Mouse (Mus musculus): Measurements from ENCODE around the gene Sox2.

The Sox2 gene

DNA sequence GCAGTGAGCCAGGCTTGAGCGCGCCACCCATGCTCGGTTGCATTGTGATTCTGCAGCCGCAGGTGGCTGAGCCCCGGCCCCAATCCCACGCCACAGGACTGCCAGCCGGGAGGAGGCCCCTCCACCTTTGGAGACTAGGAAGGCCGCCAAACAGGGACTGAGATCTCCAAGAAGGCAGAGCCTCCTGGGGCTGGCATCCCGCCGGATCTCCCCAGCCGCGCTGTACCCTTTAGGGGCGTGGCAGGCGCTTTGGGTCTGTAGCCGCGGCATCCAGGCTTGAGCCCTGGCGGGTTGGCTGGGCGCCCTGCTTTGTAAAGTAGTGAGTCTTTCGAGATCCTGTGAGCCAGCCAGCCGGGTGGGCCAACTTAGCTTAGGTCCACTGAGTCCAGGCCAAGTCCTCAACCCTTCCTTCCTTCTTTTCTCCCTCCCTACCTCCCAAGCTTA lies 7.7 kb upstream of the Sox2 start:
- no peak for ATAC-seq (ENCODE audit: insufficient number of reproducible peaks, low FRiP score, low TSS enrichment)

DNA sequence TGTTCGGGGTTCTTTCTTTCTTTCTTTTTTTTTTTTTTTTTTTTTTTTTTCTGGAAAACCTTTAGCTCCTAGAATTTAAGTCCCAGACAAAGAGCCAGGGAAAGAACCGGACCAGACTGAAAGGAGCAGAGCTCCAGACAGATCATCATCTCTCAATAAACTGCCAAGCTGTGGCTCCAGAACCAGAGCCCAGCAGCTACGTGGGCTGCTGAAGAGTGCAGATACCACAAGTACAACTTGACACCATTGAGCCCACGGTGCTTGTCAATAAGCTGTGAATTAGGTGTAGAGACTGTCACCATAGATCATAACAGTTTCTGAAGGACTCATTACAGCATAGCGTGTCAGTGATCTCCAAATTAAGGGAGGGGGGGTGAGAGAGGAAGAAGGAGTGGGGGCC lies 7.1 kb upstream of the Sox2 start:
- no peak for ATAC-seq (ENCODE audit: insufficient number of reproducible peaks, low FRiP score, low TSS enrichment)

DNA sequence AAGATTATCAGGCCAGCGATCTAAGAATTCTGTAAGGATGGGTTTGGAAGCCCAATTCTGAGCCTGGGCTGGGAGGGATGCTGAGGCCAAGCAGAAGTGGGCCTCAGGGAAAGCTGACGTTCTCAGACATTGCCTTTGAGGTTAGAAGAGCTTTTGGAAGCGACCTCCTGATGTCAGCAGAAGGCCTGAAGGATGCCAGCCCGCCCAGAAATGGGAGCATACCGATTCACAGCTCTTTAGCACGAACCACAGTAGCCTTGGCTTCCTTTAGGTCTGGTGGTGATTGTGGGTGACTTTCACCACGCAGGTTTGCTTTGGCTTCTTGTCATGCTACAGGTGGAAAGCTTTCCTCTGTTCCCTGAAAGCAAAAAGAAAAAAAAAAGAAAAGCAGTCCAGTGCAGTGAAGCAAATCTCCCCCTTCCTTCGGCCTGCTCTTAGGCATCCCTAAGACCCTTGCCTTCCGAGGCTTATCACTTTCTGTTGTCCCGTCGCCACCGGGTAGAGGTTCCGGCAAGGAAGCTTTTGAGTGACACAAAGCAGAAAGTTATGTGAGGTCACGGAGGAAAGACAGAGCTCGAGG lies 6.6 kb upstream of the Sox2 start:
- no peak for ATAC-seq (ENCODE audit: insufficient number of reproducible peaks, low FRiP score, low TSS enrichment)

DNA sequence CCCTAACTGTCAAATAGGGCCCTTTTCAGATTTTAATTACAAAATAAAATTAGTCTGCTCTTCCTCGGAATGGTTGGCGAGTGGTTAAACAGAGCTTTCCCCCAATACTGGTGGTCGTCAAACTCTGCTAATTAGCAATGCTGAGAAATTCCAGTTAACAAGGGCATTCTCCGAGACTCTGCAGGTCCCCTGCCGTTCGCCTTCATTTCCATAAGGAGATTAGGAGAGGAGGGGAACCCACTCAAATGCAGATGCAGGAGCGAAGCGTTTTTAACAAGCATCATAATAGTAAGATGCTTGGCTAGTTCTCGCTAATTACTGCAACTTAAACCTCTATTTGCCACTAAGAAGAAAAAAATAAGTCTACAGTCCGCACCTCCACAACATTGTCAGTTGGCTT lies 4.0 kb upstream of the Sox2 start:
- ATAC-seq (ENCODE audit: insufficient number of reproducible peaks, low FRiP score, low TSS enrichment) = no peak

DNA sequence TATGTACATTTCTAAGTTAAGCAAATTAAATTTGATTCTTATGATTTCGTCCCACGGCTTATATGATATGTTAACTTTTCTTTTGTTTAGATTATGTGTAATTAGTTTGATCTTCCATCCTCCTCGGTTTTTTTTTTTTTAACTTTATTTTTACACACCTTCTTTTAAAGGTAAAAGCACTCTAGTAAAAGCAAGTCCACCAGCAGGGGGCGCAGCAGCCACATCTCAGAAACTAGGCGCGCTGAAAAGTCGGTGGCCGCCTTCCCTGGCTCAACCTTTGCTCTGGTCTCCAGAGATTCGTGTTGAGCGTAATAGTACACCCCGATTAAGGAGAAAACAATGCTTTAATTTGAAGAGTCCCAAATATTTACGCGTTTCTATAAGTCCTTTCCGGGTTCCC lies 2.5 kb upstream of the Sox2 start:
- ATAC-seq (ENCODE audit: insufficient number of reproducible peaks, low FRiP score, low TSS enrichment) = no peak

DNA sequence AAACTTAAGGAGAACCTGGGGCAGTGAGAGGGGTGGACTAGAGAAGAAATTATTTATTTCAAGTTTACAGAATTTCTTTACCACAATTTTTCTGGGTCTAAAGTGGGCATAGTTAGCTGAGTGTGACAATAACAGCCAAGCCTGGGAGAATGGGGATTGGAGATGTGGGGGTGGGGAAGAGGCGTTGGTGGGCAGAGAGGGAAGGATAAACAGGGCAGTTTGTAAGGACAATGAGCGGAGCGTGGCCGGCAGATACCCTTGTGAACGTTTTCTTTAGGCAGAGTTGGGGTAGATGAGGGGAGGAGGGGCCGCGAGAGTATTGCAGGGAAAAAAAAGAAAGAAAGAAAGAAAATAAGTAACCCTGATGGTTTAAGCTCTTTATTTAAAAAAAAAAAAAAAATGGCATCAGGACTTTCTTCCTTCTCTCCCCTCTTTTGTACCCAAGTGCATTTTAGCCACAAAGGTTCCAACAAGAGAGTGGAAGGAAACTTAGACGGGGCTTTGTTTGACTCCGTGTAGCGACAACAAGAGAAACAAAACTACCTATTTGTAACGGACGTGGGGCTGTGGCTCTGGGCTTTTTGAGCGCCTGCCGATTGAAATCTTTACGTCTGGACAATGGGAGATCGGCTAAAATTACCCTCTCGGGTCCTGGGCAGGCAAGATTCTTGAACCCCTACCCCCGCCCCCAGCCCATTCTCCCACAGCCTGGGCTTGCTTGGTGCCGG lies 1.9 kb upstream of the Sox2 start:
- ATAC-seq (ENCODE audit: insufficient number of reproducible peaks, low FRiP score, low TSS enrichment) = no peak

DNA sequence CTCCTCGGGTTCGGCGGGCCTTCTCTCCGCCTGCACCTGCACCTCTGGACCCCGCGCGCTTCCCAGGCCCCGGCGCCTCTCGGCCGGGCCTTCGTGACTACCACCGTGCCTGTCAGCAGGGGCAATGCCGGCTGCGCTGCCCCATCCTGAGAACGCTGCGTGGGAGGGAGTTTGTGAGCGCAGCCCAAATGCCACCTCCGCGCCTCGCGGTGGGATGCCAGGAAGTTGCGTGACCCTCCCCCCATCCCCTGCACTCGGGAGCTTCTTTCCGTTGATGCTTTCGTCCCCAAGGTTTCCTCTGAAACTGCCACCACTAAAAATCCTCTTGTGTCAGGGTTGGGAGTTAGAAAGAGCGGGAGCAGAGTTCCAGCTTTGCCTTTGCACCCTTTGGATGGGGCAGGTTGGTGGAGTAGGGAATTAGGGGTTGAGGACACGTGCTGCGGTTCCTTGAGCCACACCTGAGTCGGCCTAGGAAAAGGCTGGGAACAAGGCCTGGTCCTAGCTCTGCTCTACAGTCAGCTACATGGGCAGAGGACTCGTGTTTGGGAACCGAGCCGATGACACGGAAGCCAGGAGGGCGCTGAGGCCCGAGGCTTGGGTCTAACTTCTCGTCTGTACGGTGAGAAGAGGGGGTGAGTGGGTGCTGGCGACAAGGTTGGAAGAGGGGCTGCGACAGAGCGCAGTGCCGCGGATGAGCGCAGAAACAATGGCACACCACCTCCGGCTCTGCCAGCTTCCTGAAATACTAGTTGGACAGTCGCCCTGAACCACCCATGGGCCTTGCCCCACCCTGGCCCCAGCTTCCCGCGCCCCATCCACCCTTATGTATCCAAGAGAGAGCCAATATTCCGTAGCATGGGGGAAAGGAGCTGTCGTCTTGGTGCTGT lies 1.1 kb upstream of the Sox2 start:
- 0 out of 2 replicates have a peak, but pooled peaks have one; percentile 22 for ATAC-seq (ENCODE audit: insufficient number of reproducible peaks, low FRiP score, low TSS enrichment)

DNA sequence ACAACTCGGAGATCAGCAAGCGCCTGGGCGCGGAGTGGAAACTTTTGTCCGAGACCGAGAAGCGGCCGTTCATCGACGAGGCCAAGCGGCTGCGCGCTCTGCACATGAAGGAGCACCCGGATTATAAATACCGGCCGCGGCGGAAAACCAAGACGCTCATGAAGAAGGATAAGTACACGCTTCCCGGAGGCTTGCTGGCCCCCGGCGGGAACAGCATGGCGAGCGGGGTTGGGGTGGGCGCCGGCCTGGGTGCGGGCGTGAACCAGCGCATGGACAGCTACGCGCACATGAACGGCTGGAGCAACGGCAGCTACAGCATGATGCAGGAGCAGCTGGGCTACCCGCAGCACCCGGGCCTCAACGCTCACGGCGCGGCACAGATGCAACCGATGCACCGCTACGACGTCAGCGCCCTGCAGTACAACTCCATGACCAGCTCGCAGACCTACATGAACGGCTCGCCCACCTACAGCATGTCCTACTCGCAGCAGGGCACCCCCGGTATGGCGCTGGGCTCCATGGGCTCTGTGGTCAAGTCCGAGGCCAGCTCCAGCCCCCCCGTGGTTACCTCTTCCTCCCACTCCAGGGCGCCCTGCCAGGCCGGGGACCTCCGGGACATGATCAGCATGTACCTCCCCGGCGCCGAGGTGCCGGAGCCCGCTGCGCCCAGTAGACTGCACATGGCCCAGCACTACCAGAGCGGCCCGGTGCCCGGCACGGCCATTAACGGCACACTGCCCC lies 586 bp downstream of the Sox2 start:
- no peak for ATAC-seq (ENCODE audit: insufficient number of reproducible peaks, low FRiP score, low TSS enrichment)

DNA sequence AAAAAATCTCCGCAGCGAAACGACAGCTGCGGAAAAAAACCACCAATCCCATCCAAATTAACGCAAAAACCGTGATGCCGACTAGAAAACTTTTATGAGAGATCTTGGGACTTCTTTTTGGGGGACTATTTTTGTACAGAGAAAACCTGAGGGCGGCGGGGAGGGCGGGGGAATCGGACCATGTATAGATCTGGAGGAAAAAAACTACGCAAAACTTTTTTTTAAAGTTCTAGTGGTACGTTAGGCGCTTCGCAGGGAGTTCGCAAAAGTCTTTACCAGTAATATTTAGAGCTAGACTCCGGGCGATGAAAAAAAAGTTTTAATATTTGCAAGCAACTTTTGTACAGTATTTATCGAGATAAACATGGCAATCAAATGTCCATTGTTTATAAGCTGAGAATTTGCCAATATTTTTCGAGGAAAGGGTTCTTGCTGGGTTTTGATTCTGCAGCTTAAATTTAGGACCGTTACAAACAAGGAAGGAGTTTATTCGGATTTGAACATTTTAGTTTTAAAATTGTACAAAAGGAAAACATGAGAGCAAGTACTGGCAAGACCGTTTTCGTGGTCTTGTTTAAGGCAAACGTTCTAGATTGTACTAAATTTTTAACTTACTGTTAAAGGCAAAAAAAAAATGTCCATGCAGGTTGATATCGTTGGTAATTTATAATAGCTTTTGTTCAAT lies 1.4 kb downstream of the Sox2 start:
- no peak for ATAC-seq (ENCODE audit: insufficient number of reproducible peaks, low FRiP score, low TSS enrichment)

DNA sequence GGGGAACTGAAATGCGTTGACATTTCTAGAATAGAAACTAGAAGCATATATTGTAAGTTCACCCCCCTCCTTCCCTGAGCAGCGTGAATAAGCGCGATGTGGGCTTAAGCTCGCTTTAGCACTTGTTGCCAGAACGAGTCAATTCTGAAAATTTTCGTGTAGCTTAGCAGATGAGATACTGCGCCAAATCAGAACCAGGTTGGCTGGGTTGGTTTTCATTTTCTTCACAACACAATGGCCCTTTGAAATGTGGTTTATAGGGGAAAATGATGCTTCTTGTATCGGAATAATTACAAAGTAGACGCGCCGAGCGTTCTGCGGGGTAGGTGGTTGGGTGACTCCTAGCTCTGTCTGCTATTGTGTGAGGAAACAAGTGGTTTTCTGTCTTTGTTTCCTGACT lies 2.4 kb downstream of the Sox2 start:
- ATAC-seq (ENCODE audit: insufficient number of reproducible peaks, low FRiP score, low TSS enrichment) = no peak

DNA sequence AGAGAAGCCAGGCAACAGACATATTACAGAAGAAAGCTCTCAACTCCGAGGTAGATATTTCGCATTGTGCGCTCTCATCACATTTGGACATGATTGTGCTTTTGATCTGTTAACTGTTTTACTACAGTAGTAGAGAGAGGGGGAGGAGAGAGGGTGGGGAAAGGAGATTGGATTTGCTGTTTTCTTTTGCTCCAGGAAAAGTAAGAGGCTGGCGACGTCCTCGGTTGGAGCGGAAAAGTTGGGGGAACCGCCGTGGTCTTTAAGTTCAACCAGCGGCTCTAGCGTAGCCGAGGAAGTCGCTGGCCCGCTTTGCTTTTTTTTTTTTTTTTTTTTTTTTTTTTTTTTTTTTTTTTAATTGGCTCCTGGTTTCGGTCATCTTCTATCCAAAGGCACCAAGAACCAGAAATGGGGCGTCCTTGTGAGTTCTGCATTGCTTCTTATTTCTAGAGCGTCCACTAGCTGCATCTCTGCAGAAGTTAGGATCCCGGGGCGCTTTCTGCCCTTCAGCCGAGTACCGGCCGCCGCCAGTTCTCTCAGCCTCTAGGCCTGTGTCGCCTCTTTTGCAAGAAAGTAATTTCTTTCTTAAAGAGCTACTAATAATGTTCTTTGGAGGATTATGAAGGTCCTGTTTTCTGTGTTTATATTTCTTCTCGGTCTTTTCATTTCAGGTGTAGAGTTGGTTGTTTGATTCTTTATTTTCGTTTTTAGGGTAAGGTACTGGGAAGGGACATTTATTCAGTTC lies 3.2 kb downstream of the Sox2 start:
- no peak for ATAC-seq (ENCODE audit: insufficient number of reproducible peaks, low FRiP score, low TSS enrichment)

DNA sequence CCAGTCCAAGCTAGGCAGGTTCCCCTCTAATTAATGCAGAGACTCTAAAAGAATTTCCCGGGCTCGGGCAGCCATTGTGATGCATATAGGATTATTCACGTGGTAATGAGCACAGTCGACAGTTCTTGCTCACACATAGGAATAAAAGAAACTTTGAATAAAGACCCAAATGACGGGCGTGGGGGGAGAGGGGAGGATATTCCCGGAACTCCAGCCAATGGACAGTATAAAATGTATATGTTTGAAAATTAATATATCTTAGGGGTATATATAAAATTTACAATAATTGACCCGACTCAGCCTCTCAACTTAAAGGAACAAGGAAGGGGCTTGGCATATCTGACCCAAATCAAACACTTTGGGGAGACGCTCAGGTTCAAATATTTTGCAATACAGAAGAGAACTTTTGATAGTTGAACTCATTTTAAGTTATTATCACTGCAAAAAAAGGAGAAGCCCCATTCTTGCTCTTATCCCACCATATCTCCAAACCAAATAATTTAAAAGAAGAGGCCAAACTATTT lies 3.8 kb downstream of the Sox2 start:
- ATAC-seq (ENCODE audit: insufficient number of reproducible peaks, low FRiP score, low TSS enrichment) = no peak

DNA sequence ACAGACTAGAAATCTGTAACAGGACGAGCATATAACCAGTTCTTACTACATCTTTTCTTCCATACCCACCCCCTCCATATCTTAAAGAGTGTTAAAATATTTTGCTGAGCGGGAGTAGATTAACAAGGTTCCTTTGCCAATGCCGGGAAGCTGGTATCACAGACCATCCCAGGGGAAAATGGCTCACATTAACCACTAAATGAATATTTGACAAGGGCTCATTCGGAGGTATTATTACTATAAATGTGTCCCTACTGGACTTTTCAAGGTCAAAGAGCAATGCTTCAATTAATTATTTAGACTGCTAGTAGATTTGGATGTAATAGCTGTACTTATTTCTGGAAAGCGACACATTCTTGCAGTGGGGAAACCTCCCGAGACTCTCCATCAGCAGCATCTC lies 4.6 kb downstream of the Sox2 start:
- no peak for ATAC-seq (ENCODE audit: insufficient number of reproducible peaks, low FRiP score, low TSS enrichment)

DNA sequence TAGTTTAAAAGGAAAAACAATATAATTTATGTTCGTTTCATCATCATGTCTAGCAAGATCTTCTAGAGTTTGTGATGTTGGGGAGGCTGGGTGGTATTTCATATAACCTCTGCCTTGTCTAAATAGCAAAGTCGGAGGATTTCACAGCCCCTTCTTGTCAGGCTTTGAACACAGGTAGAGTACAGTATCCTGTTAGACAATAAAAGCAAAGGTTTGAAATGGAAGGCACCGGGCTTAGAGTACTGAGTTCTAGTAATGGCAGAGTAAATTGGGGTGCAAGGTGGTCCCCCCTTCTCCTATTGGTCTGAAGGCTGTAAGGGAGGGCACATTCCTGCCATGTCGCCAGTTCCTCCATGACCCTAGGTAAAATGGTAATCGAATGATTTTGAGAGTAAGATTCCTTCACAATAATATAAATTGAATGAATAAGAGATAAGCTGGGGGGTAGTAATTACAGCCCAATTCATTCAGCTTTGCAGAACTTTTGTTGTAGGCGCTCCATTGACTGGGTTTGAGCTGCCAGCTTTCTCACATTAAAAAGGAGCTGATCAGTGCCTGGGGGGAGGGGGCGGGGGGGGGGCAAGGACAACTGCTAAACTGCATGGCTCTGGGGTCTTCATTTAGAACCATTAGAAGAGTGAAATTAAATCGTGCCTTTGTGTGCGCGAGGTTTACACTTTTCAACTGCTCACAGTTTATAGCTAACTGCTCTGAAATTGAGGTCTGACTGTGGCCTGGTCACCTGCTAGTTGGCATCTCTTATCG lies 5.3 kb downstream of the Sox2 start:
- no peak for ATAC-seq (ENCODE audit: insufficient number of reproducible peaks, low FRiP score, low TSS enrichment)

DNA sequence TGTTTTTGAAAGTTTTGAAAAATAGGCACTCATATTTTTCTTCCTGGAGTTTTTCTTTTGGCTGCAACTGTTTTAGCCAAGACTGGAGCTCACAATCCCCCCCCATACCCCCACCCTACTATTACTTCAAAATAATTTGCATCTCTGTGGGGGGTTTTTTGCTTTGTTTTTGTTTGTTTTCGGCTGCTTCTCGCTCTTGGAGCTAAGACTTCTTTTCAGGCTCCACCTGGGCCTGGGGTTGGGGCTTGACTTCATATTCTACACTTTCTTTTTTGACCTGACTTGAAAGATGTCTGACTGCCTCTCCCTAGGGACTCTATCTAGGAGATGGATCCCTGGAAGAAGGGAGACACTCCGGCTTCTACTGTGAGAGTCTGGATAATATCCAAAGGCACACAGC lies 5.9 kb downstream of the Sox2 start:
- ATAC-seq (ENCODE audit: insufficient number of reproducible peaks, low FRiP score, low TSS enrichment) = no peak

DNA sequence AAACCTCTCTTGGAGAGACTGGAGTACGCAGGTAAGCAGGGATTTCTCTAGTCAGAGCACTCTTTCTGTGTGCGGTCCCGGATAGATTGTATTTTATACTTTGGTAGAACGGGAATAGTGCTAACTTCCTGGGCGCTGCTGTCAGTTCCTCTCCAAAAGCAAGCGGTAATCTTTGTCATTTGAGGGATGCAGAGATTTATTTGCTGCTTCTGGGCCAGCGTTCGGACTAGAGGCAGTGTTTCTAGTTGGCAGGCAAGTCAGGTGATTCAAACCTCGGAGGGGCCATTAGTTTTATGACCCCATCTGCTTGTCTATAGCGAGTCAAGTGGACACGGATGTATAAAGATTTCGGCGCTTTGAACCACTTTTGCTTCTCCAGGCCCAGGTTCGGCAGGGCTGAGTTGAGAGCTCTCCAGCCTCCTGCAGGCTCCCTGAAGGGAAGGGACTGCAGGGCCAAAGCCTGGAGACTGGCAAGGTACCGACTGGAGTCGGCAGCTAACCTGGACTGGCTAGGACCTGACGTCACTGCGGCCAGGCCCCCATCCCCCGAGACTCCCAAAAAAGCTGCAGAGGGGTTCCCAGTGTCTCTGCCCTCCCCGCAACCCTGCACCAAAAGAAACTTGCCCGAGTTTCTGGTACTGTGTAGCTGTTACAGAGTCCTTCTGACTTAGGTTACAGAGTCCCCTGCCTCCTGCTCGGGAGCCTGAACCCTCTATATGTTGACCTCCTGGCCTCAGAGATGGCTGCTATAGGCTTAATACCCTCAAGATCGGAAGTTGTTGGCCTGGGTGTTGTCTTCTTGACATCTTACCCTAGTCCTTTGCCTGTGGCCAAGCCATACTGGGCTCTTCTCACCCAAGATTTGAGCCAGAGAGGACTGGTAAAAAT lies 6.9 kb downstream of the Sox2 start:
- ATAC-seq (ENCODE audit: insufficient number of reproducible peaks, low FRiP score, low TSS enrichment) = no peak

DNA sequence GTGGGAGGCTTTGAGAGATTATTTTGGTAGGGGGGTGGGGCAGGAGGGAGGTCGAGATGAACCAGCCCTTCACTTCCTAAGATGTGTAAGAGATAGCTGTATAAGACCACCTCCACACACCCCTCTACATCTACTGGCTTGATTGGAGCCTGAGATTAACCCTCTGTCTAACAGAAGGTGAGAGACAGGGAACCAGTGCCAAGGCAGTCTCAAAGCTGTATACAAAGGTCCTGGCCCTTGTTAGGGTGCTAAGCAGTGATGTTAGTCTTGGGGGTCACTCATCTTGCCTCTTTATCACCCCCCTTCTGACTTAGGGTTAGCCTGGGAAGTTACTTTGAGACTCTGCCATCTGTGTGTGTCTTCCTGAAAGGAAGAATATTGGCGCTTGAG lies 7.5 kb downstream of the Sox2 start:
- no peak for ATAC-seq (ENCODE audit: insufficient number of reproducible peaks, low FRiP score, low TSS enrichment)

Measured in cerebellum, adult (tissue).